Mouse (Mus musculus) olfactory bulb, adult 2 months (tissue): ENCODE measurements around the gene Sdc1.

Experiments used
- CTCF ChIP-seq: fragments of 200-500 bp; IDR thresholded peaks from 2 replicates; pipeline ENCODE4 v1.5.1; 2012; ENCODE audit warnings: low read depth, mild to moderate bottlenecking, low read length, moderate library complexity; ENCODE audit not compliant: insufficient read depth
- POLR2A ChIP-seq: fragments of 200-500 bp; IDR thresholded peaks from 2 replicates; pipeline ENCODE4 v1.6.1; 2012; ENCODE audit warnings: mild to moderate bottlenecking, low read depth, low read length, moderate library complexity; ENCODE audit not compliant: insufficient read depth

DNA sequence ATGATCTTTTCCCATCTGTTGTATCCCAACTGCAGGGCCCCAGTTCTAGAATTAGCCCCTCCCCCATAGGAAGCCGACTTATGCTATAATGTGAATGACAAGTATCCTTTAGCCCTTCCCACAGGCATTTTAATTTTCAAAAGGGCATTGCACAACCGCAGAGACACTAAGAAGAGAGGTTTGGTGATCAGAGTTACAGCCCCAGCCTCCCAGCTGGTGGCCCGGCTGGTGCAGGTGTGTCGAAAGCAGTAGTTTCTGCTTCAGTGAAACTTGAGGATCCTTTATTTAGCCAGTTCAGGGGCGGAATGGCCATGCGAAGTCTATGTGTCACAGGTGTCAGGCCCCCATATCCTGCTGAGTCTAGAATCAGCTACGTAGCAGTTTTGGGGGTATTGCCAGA lies 10.0 kb downstream of the Sdc1 start:
- TF ChIP-seq CTCF (no peak), POLR2A (no peak)
